Mouse (Mus musculus): Measurements from ENCODE around the gene Prr13.

- TF ChIP-seq POLR2A (IDR thresholded peaks at IDR 0.05; ENCODE audit: control insufficient read depth, low read depth, low read length) = no peak
- no peak for TF ChIP-seq CTCF (IDR thresholded peaks at IDR 0.05; ENCODE audit: control insufficient read depth, insufficient read depth, insufficient replicate concordance, low read depth, low read length)
Observed at GRCm38 (mm10) chr15:102512010-102512409, 53.2 kb downstream of the Prr13 start.

Measured in testis, adult 2 months (tissue).